Mouse (Mus musculus): ENCODE results near the gene Ykt6.
A peak's percentile ranks its signal among the peaks of the same experiment; 100 is the strongest.

Ykt6 gene

DNA sequence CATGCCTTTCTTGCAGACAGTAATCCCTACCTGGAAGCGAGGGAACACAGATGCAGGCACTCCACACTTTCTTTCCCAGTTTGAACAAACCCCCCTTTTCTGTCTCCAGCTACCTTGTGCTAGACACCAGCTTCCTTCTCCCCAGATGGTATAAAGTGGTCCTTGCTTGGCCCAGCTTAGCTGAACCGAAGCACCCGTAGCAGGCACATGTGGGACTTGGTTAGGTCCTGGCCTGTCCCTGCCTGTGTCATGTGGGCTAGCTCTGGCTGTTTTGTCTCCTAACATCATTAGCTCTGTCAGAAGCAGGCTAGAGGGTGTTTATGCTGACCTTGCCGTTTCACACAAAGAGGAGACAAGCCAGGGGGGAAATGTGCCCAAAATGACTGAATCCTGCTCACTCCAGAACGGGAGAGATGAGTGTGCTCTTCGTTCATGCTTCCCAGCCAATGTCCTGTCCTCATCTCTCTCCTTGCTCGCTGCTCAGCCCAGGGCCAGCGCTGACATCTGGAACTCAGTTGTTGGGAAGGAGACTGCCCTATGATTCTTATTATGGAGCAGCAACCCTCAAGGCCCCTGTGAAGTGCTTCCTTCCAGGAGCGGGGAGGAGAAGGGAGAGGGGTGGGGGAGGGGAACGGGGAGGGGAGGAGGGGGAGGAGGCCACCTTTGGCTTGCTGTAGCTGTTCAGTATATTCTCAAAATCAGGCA is 6.8 kb upstream of the Ykt6 start:
- DNase-seq (ENCODE audit: low spot score in 2 of 2): no peak

GRCm38 (mm10) chr11:5949586-5950352 is 5.7 kb upstream of the Ykt6 start, which contains the start of gene Gck:
TSS of gene Gck (minus strand) at chr11:5950081.
- DNase-seq (ENCODE audit: low spot score in 2 of 2): no peak

DNA sequence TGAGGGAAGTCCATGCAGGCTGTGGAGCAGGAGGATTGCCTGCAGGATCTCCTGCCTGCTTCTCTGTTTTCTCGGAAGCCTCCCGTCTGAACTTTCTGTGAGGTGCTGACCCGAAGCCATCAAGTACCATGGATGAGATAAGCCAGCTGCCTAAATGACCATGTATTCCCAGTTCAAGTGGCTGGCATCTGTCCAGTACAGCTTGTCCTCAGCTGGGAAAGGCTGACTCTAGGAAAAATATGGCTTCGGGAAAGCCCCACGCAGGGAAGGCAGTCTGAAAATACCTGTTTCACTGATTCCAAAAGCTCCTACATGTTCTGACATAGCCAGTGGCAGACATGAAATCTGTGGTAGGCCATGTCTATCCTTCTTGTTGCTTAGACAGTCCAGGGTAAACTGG is 3.0 kb upstream of the Ykt6 start:
- DNase-seq (ENCODE audit: low spot score in 2 of 2): no peak

GRCm38 (mm10) chr11:5953130-5953765 is 2.2 kb upstream of the Ykt6 start:
- DNase-seq (ENCODE audit: low spot score in 2 of 2): peak in 1 of 2 experiments; percentile 51

DNA sequence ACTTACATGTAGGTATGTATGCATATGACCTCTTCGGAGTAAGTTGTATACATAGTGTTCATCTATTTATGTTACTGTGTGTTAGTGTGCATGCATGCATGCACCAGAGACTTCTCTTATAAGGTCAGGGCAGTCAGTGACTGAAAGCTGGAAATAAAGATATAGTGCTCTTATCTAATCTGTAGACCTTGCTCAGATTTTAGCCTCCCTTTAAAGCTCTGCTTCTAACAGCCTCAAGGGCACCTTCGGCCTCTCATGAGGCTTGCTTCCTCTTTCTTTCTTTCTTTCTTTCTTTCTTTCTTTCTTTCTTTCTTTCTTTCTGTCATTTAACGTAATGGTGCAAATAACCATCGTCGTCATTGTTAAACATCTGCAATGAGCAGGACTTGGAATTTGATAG is 1.1 kb upstream of the Ykt6 start:
- no peak for DNase-seq (ENCODE audit: low spot score in 2 of 2)

- peak in 1 of 2 experiments; percentile 49 for DNase-seq (ENCODE audit: low spot score in 2 of 2)
Measured at GRCm38 (mm10) chr11:5954965-5955504, 458 bp upstream of the Ykt6 start.

DNA sequence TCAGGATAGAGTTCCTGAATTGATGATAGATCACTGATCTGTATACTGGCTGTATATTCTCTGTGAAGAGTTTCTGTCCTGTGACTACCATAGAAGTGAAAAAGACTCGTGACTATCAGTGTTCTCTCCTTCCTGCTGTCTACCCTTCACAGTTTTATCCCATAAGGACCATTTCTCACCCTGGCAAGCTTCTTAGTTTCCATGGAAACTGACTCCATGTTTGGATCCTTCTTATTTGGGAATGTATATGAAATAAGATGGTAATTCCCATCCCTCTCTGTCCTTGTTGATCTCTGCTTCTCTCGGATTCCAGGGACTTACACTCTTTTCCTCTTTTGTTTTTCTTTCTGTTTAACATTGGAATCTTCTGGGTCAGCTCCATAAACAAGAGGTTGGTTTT is 4.6 kb downstream of the Ykt6 start:
- peak in 1 of 2 experiments; percentile 56 for DNase-seq (ENCODE audit: low spot score in 2 of 2)

- no peak for DNase-seq (ENCODE audit: low spot score in 2 of 2)
Measured at GRCm38 (mm10) chr11:5965865-5966264, 10.4 kb downstream of the Ykt6 start.

DNA sequence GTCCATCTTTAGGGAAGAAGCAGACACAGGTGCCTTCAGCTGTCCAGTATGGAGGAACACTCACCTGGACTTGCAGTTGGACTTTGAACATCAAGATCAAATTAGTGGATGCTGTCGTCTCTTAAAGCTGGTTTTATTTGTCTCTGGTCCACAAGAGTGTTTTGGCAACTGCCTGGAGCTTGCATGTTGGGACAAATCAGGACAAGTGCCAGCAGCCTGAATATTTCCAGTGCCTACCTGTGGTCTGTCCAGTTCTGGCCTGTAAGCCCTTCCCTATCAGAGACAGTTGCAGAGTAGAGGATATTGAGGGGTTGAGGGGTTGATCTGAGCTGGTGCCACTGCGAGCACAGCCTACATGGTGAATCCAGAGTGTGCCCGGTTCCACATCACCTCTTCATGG is 11.3 kb downstream of the Ykt6 start:
- no peak for DNase-seq (ENCODE audit: low spot score in 2 of 2)

DNA sequence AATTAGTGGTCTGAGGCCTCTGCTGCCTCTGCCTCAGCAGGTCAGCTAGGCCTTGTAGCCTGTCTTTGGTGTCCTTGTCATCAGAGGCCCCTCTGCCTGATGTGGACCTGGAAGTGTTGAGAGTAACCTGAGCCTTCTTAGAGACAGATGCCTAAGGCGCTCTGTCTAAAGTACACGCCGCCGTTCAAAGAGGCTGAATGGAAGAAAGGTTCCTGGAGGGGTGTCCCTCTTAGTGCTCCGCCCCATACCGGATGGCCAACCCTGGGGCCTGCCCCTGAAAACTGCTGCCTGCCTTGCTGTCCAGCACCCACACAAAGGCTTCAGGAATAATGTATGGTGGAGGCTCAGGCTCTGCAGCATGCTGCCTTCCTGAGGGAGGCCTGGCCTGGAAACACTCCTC is 12.7 kb downstream of the Ykt6 start:
- no peak for DNase-seq (ENCODE audit: low spot score in 2 of 2)

DNA sequence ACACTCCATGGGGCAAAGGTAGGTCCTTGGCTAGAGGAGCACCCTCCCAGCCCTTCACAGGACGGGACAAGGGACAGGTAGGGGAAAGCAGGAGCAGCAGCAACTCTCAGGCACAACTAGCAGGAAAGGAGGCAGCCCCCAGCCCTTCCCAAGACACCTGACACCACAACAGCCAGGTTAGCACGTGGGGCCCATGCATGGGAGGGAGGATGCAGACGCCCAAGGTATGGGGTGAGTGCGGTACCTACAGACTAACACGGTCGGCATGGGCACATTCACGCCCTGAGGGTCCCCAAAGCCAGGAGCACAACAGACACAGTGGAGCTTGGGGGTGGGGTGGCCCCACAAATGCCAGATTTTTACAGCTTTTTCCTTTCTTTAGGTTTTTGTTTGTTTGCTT is 15.7 kb downstream of the Ykt6 start:
- no peak for DNase-seq (ENCODE audit: low spot score in 2 of 2)

- no peak for DNase-seq (ENCODE audit: low spot score in 2 of 2)
Measured at GRCm38 (mm10) chr11:5973151-5973550, 17.7 kb downstream of the Ykt6 start.

- DNase-seq (ENCODE audit: low spot score in 2 of 2): no peak
Measured at GRCm38 (mm10) chr11:5974053-5974452, 18.6 kb downstream of the Ykt6 start.

- no peak for DNase-seq (ENCODE audit: low spot score in 2 of 2)
Measured at GRCm38 (mm10) chr11:5975068-5975467, 19.6 kb downstream of the Ykt6 start.

- no peak for DNase-seq (ENCODE audit: low spot score in 2 of 2)
Measured at GRCm38 (mm10) chr11:5976106-5976505, 20.6 kb downstream of the Ykt6 start.

DNA sequence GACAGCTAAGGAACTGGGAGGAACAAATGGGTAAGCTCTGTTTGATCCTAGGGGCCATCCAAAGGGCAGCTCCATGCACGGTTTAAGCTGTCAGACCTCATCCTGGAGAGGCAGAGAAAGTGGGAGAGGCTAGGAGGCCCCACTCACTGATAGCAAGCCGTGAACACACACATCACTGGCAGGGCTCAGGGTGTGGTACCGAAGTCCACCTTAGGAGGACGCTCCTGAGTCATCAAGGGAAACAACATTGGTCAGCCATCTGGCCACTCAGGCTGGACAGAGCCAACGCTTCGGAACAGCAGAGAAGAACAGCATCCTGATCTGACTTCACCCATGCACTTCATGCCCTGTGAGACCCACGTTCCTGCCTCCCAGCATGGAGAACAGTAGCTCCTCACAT is 23.6 kb downstream of the Ykt6 start:
- DNase-seq (ENCODE audit: low spot score in 2 of 2): no peak

DNA sequence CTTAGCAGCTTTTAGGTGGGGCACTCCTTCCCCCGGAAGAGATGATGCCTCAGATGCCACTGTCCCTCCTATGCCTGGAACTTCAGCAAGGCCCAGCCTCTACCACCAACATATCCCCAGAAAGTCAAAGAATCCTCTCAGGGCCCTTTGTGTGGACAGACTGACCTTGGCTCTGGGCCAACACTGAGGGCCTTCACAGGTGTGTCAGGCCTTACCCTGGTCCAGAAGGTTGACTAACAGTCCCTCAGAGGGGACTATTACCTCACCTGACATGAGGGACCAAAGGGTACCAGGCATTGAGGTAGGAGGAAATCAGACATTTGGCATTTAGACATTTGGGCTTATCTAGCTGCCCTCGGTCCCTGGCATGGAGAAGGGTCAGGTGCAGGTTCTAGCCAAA is 24.6 kb downstream of the Ykt6 start:
- DNase-seq (ENCODE audit: low spot score in 2 of 2): no peak

GRCm38 (mm10) chr11:5980561-5980960 is 25.1 kb downstream of the Ykt6 start:
- DNase-seq (ENCODE audit: low spot score in 2 of 2): no peak

GRCm38 (mm10) chr11:5981323-5981722 is 25.8 kb downstream of the Ykt6 start:
- no peak for DNase-seq (ENCODE audit: low spot score in 2 of 2)

GRCm38 (mm10) chr11:5983629-5984028 is 28.1 kb downstream of the Ykt6 start:
- DNase-seq (ENCODE audit: low spot score in 2 of 2): no peak

DNA sequence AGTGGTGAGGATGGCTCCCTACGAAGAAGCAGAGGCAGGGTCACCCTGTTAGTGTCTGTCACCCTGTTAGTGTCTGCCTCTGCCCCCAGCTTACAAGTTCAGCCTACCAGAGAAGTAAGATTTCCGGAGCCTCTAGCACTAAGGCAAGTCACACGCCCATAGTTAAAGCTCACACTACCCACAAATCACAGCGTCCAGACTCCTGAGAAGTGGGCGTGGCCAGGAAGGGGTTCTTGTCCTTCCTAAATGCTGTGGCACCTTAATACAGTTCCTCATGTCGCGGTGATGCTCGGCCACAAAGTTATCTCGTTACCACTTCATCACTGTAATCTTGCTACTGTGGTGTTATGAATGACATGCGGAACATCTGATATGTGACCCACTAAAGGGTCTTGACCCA is 32.6 kb downstream of the Ykt6 start:
- DNase-seq (ENCODE audit: low spot score in 2 of 2): no peak

- DNase-seq (ENCODE audit: low spot score in 2 of 2): no peak
Measured at GRCm38 (mm10) chr11:5989954-5990593, 34.6 kb downstream of the Ykt6 start.
